Mouse (Mus musculus) G1E (cell line): ENCODE measurements around the gene Nalcn.

Experiments used
- CTCF ChIP-seq: IDR thresholded peaks from 2 replicates; pipeline ENCODE4 v1.5.1; 2012; ENCODE audit warnings: low read depth, low read length, inconsistent platforms, mixed read lengths
- GATA1 ChIP-seq: IDR thresholded peaks from 2 replicates; pipeline ENCODE4 v1.6.1; 2012; ENCODE audit warnings: borderline replicate concordance, low read length, inconsistent platforms, mixed read lengths

DNA sequence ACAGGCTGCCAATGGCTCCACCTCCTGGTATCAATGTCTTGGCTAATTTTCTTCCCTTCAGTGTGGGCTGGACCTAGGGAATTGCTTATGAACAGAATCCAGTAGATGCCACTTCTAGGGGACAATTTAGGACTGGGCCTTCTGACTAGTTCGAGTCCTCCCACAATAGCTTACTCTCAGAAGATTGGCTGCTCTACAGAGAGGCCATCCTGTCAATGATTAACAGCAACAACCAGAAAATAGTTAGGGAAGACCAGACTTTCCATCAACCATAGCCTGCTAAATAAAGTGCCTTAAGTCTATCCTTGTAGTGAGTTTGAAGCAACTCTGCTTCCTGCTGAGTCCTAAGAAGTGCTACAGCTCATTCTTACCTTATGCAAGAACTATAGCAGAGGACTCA lies 386.2 kb downstream of the Nalcn start:
- TF ChIP-seq GATA1 (no peak), CTCF (no peak)
